Mouse (Mus musculus) hindbrain, embryonic 10.5 days (tissue): ENCODE measurements around the gene Gm9887. TPM values are rescaled to one million over a fixed set of nuclear protein-coding genes. Genes with fewer than 3 reads are reported as not detected.
"Not testable (repeated sequence)": the region's sequence is repeated elsewhere in the genome, so short reads cannot be mapped to it uniquely, and the experiment has no call there.

Experiments
- DNase-seq: peaks from one replicate; pipeline ENCODE4 v3.0.0-alpha.2; 2017; ENCODE audit warnings: low spot score
- H3K27ac ChIP-seq: fragments of 300-500 bp; sonication (generic); 2 replicates; pipeline ENCODE4 v1.5.1; 2016; ENCODE audit warnings: mild to moderate bottlenecking, moderate library complexity
- H3K27me3 ChIP-seq: fragments of 300-500 bp; sonication (generic); 2 replicates; pipeline ENCODE4 v1.6.1; 2016; ENCODE audit warnings: mild to moderate bottlenecking; ENCODE audit not compliant: poor library complexity, insufficient read depth, severe bottlenecking
- H3K36me3 ChIP-seq: fragments of 300-500 bp; sonication (generic); 2 replicates; pipeline ENCODE4 v1.6.1; 2016; ENCODE audit warnings: mild to moderate bottlenecking, moderate library complexity
- H3K4me1 ChIP-seq: fragments of 300-500 bp; sonication (generic); replicated peaks from 2 replicates; pipeline ENCODE4 v1.6.1; 2016; ENCODE audit warnings: mild to moderate bottlenecking
- H3K4me3 ChIP-seq: fragments of 300-500 bp; sonication (generic); 2 replicates; pipeline ENCODE4 v1.5.1; 2016; ENCODE audit warnings: mild to moderate bottlenecking, moderate library complexity
- H3K9me3 ChIP-seq: fragments of 300-500 bp; sonication (generic); 2 replicates; pipeline ENCODE4 v1.6.1; 2016; ENCODE audit warnings: mild to moderate bottlenecking, moderate library complexity
- WGBS: fragments of 180-500 bp; shearing (Covaris S2); methylation state at CpG from one replicate; pipeline ENCODE4 v1.1.7; 2016; 5-methylcytosine and 5-hydroxymethylcytosine counted together
- polyA plus RNA-seq: library from polyadenylated mRNA; unstranded; fragments of >200 nt; fragmentation: Nextera tagmentation; extraction: Ambion mirVana; gene quantifications from 2 replicates; pipeline ENCODE4 v1.2.1, GENCODE M21; 2016

Gene Gm9887
- polyA plus RNA-seq, 1 experiment from 2014 or later: 1.9 TPM

DNA sequence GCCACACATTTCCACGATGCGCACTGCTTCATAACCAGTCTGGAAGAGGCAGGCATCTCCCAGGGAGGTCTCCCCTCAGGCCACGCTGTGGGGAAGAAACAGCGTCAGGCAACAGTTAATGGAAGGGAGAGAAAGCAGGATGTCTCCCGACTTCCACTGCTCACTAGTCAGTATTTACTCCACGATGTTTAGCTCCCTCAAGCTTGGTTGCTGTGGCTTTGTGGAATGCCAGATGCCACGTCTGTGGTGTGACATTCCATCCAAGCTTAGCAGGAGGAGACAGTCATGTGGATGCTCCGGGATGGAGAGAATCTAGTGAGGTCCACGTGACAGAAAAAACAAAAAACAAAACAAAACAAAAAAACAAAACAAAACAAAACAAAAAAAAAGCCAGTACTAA, 29.8 kb upstream of the Gm9887 start:
- Histone ChIP-seq H3K4me1 (no peaks in the 10 kb centered on the region), H3K27me3 (no peaks in the 10 kb centered on the region), H3K36me3 (no peaks in the 10 kb centered on the region), H3K9me3 (no peaks in the 10 kb centered on the region), H3K4me3 (no peak overlapping the region), H3K27ac (no peak overlapping the region)
- DNase-seq: no peak
- 66% methylated on average over 9 of the region's 9 CpGs for WGBS

DNA sequence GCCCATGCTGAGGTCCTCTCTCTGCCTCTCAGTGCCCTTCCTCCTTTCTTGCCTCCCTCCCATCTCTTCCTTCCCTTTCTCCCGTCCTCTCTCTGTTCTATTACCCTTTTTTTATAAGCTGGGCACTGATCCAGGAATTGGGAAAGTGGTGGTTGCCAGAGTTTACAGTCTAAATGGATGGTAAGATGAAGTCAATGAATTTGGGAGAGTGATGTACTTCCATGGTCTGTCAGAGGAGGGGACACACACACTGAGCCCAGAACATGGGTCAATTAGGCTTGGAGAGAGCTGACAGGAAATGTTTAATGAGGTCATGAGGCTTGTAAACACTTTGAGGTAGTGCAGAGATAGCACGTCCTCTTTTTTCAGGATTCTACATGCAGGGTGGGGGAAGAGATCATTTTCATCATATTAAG, 28.6 kb upstream of the Gm9887 start:
- 68% methylated on average over 2 of the region's 2 CpGs for WGBS
- no peak overlapping the region for H3K4me3 ChIP-seq
- no peak for DNase-seq
- no peaks in the 10 kb centered on the region for H3K4me1 ChIP-seq
- no peaks in the 10 kb centered on the region for H3K36me3 ChIP-seq
- no peaks in the 10 kb centered on the region for H3K27me3 ChIP-seq
- H3K27ac ChIP-seq: no peak overlapping the region
- H3K9me3 ChIP-seq: no peaks in the 10 kb centered on the region

DNA sequence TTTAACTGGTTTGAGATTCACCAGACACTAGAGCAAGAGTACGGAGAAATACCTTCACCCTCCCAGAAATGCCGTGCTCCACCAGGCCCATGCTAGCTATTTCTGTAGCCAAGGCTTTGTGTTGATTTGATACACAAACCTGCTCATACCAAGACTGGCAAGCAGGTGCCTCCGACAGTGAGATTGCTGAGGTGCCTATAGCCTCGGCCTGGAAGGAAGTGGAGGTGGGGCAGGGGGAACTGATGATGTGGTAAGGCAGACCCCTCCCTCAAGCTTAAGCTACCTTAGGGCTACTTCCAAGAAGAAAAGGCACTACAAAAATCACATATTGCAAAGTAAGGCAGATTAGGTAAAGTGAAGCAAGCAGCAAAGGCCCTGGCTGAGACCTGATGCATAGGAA, 28.1 kb upstream of the Gm9887 start:
- no peak for DNase-seq
- H3K36me3 ChIP-seq: no peaks in the 10 kb centered on the region
- no peaks in the 10 kb centered on the region for H3K27me3 ChIP-seq
- H3K4me1 ChIP-seq: no peaks in the 10 kb centered on the region
- 78% methylated on average over 4 of the region's 4 CpGs for WGBS
- no peaks in the 10 kb centered on the region for H3K9me3 ChIP-seq
- no peak overlapping the region for H3K27ac ChIP-seq
- H3K4me3 ChIP-seq: no peak overlapping the region

GRCm38 (mm10) chr12:69394456-69394855, 22.2 kb upstream of the Gm9887 start:
- H3K27ac ChIP-seq: no peak overlapping the region
- no peak for DNase-seq

GRCm38 (mm10) chr12:69393076-69393475, 20.8 kb upstream of the Gm9887 start:
- no peak for DNase-seq
- Histone ChIP-seq H3K36me3 (no peaks in the 10 kb centered on the region), H3K27ac (no peak overlapping the region), H3K4me1 (no peaks in the 10 kb centered on the region), H3K9me3 (no peaks in the 10 kb centered on the region), H3K27me3 (no peaks in the 10 kb centered on the region), H3K4me3 (no peak overlapping the region)
- WGBS: 85% methylated on average over 10 of the region's 10 CpGs

More at GRCm38 (mm10) chr12:69394456-69394855, 22.2 kb upstream of the Gm9887 start:
- no peaks in the 10 kb centered on the region for H3K4me1 ChIP-seq
- no peak overlapping the region for H3K4me3 ChIP-seq
- H3K27me3 ChIP-seq: no peaks in the 10 kb centered on the region
- H3K9me3 ChIP-seq: no peaks in the 10 kb centered on the region
- H3K36me3 ChIP-seq: no peaks in the 10 kb centered on the region
- 89% methylated on average over 6 of the region's 6 CpGs for WGBS

DNA sequence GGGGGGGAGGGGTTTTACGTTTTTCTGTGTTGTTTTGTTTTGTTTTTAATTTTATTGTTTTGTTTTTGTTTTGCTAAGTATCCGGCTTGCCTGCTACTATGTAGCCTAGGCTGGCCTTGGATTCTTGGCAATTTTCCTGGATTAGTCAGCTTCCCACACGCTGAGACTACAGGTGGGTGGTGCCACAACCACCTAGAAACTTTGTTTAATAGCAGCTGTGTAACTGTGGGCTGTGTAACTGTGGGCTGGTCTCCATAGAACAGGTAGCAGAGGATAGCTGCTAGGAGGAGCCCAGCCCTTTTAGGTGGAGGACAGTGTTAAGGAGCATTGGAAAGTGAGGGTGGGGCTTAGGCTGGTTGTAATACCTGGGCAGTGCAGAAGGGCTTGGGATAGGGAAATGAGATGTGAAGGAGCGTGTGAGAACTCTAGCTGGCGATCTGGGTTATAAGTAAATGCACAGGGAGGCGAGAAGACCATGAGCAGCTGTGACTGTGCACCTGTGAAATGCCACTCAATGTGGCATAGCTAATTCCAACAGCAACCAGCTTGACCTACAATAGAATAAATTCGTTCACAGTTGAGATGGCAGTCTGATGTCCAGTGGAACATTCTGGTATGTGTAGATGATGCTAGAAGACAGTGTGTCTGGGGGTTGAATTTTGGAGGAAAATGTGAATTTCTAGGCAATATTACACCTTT, 17.9 kb upstream of the Gm9887 start:
- no peaks in the 10 kb centered on the region for H3K9me3 ChIP-seq
- no peak for DNase-seq
- no peaks in the 10 kb centered on the region for H3K27me3 ChIP-seq
- no peak overlapping the region for H3K27ac ChIP-seq
- WGBS: 83% methylated on average over 7 of the region's 7 CpGs
- no peaks in the 10 kb centered on the region for H3K36me3 ChIP-seq
- no peak overlapping the region for H3K4me3 ChIP-seq
- no peaks in the 10 kb centered on the region for H3K4me1 ChIP-seq

DNA sequence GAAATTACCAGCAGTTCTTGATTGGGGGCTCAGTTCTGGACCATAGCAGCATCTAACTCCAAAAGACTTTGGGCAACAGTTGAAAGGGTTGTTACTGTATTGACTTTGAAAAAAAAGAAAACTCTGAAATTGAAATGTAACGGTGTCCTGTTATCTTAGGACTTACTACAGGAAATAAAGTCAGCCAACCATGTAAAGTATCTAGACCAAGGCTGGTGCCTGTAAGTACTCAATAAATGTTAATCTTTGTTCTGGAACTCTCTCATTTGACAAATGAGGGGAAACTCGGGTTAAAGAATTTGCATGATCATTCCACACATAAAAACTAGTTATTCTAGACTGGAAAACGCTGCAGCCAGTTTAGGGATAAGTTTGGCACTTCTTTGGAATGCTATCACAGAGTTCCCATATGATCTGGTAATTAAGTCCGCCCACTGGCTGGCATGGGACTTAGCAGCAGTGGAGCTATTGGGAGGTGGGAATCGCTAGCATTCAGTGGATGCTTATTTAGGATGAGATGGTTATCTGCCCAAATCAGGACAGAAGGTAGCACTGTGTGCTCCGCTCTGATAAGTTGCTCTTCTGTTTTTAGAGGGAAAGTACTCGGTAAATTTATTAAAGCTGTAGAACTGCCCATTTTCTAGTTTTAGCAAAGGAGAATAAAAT, 17.1 kb upstream of the Gm9887 start:
- Histone ChIP-seq H3K27ac (no peak overlapping the region), H3K9me3 (no peaks in the 10 kb centered on the region), H3K4me1 (no peaks in the 10 kb centered on the region), H3K27me3 (no peaks in the 10 kb centered on the region), H3K36me3 (no peaks in the 10 kb centered on the region), H3K4me3 (no peak overlapping the region)
- no peak for DNase-seq
- 74% methylated on average over 7 of the region's 7 CpGs for WGBS

- WGBS: 95% methylated on average over 10 of the region's 10 CpGs
- Histone ChIP-seq H3K9me3 (no peaks in the 10 kb centered on the region), H3K27me3 (no peaks in the 10 kb centered on the region), H3K27ac (no peak overlapping the region), H3K4me1 (no peaks in the 10 kb centered on the region), H3K4me3 (no peak overlapping the region), H3K36me3 (no peaks in the 10 kb centered on the region)
- no peak for DNase-seq
These were observed 16.1 kb upstream of the Gm9887 start for GRCm38 (mm10) chr12:69388321-69388869.

DNA sequence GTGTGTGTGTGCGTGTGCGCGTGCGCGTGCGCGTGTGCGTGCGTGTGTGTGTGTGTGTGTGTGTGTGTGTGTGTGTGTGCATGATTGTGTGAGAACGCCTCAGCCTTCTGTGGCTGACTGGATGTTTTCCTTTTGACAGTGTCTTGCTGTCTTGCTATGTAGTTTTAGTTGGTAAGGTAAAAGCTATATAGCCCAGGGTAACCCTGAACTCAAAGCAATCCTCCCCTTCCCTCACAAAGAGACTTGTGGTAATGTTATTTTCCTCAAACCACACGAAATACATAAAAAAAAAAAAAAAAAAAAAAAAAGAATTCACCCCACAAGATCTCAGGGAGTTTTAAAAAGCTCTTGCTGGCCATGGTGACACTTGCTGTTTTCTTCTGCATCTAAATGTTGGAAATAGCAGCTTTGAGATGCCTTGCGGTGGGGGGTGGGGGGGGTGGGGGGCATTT, 14.0 kb upstream of the Gm9887 start:
- 78% methylated on average over 12 of the region's 12 CpGs for WGBS
- not testable (repeated sequence) for DNase-seq, H3K4me1 ChIP-seq, H3K27me3 ChIP-seq, H3K36me3 ChIP-seq, H3K4me3 ChIP-seq, H3K27ac ChIP-seq, H3K9me3 ChIP-seq

GRCm38 (mm10) chr12:69385542-69386280, 13.5 kb upstream of the Gm9887 start:
- Histone ChIP-seq H3K4me3 (no peak overlapping the region), H3K4me1 (no peaks in the 10 kb centered on the region), H3K27me3 (no peaks in the 10 kb centered on the region), H3K36me3 (no peaks in the 10 kb centered on the region), H3K27ac (no peak overlapping the region), H3K9me3 (no peaks in the 10 kb centered on the region)
- 84% methylated on average over 6 of the region's 6 CpGs for WGBS
- DNase-seq: no peak

- WGBS: 93% methylated on average over 5 of the region's 5 CpGs
These were observed 12.3 kb upstream of the Gm9887 start for GRCm38 (mm10) chr12:69384606-69385005.

GRCm38 (mm10) chr12:69382880-69383279, 10.6 kb upstream of the Gm9887 start:
- WGBS: 93% methylated on average over 1 of the region's 1 CpGs
- Histone ChIP-seq H3K27me3 (no peaks in the 10 kb centered on the region), H3K4me1 (no peaks in the 10 kb centered on the region), H3K9me3 (no peaks in the 10 kb centered on the region), H3K27ac (no peak overlapping the region), H3K36me3 (peaks cover 4% of the 10 kb centered on the region; the same call in 1 of the 2 replicates), H3K4me3 (no peak overlapping the region)
- no peak for DNase-seq

More at GRCm38 (mm10) chr12:69384606-69385005, 12.3 kb upstream of the Gm9887 start:
- no peaks in the 10 kb centered on the region for H3K27me3 ChIP-seq
- no peak overlapping the region for H3K4me3 ChIP-seq
- DNase-seq: no peak
- no peak overlapping the region for H3K27ac ChIP-seq
- H3K4me1 ChIP-seq: no peaks in the 10 kb centered on the region
- H3K36me3 ChIP-seq: peaks cover 4% of the 10 kb centered on the region; the same call in 1 of the 2 replicates
- H3K9me3 ChIP-seq: no peaks in the 10 kb centered on the region
